Mouse (Mus musculus) small intestine, adult 2 months (tissue): ENCODE results near the gene Pip5k1c.

ENCODE experiments used
- CTCF ChIP-seq: fragments of 200-500 bp; IDR thresholded peaks from 2 replicates; pipeline ENCODE4 v1.5.1; 2012; ENCODE audit warnings: low read depth, mild to moderate bottlenecking, control low read depth, inconsistent platforms, low read length, moderate library complexity, mixed read lengths; ENCODE audit not compliant: insufficient replicate concordance, insufficient read length; ENCODE audit errors: extremely low read depth
- POLR2A ChIP-seq: fragments of 200-500 bp; IDR thresholded peaks from 2 replicates; pipeline ENCODE4 v1.6.1; 2012; ENCODE audit warnings: low read depth, mild to moderate bottlenecking, control low read depth, inconsistent platforms, low read length, moderate library complexity

DNA sequence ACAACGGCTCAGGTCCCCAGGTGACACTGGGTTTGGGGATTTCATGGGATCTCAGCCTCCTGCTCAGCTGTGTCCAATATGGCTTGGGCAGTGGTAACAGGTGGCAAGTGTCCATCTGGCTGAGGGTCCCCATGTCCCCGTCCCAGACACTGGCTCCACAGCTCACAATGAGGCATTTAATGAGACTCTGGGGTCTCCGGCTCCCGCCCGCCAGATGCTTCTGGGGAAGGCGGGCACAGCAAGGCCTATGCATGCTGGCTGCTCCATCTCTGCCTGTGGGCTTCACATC lies 74.4 kb downstream of the Pip5k1c start:
- TF ChIP-seq POLR2A (no peak), CTCF (no peak)
